Mouse (Mus musculus) lung, embryonic 14.5 days (tissue): ENCODE measurements around the gene 1700025G04Rik. TPM values are rescaled to one million over a fixed set of nuclear protein-coding genes. Genes with fewer than 3 reads are reported as not detected.

Experiments used
- ATAC-seq: fragments of 200-750 bp; cut with Nextera tagmentation; 2 replicates; pipeline ENCODE4 v1.8.0; 2017; ENCODE audit warnings: mild to moderate bottlenecking, moderate TSS enrichment, moderate library complexity; ENCODE audit not compliant: insufficient read depth
- DNase-seq: peaks from one replicate; pipeline ENCODE4 v3.0.0-alpha.2; 2015
- H3K27ac ChIP-seq: fragments of 300-500 bp; sonication (generic); 2 replicates; pipeline ENCODE4 v1.5.1; 2014; ENCODE audit warnings: low read depth, mild to moderate bottlenecking, moderate library complexity
- H3K27me3 ChIP-seq: fragments of 300-500 bp; sonication (generic); 2 replicates; pipeline ENCODE4 v1.6.1; 2014; ENCODE audit warnings: low read length, control low read depth; ENCODE audit not compliant: insufficient read depth
- H3K36me3 ChIP-seq: fragments of 300-500 bp; sonication (generic); 2 replicates; pipeline ENCODE4 v1.6.1; 2014; ENCODE audit warnings: control low read depth; ENCODE audit not compliant: insufficient read depth
- H3K4me1 ChIP-seq: fragments of 300-500 bp; sonication (generic); 2 replicates; pipeline ENCODE4 v1.6.1; 2014; ENCODE audit warnings: antibody characterized with exemption, control low read depth; ENCODE audit not compliant: insufficient read depth
- H3K4me2 ChIP-seq: fragments of 300-500 bp; sonication (generic); 2 replicates; pipeline ENCODE4 v1.6.1; 2014; ENCODE audit warnings: mild to moderate bottlenecking
- H3K4me3 ChIP-seq: fragments of 300-500 bp; sonication (generic); 2 replicates; pipeline ENCODE4 v1.5.1; 2014; ENCODE audit warnings: low read depth, low read length
- H3K9ac ChIP-seq: fragments of 300-500 bp; sonication (generic); 2 replicates; pipeline ENCODE4 v1.6.1; 2014
- H3K9me3 ChIP-seq: fragments of 300-500 bp; sonication (generic); 2 replicates; pipeline ENCODE4 v1.6.1; 2016; ENCODE audit warnings: low read depth, low read length, control low read depth
- CTCF ChIP-seq: IDR thresholded peaks from 2 replicates; pipeline ENCODE4 v1.5.1; 2016; ENCODE audit warnings: antibody characterized with exemption, low read depth
- WGBS: fragments of 180-500 bp; shearing (Covaris S2); extraction: QIAGEN DNeasy Blood & Tissue Kit; methylation state at CpG from one replicate; pipeline ENCODE4 v1.1.7; 2014; 5-methylcytosine and 5-hydroxymethylcytosine counted together
- polyA plus RNA-seq: library from polyadenylated mRNA; unstranded; fragments of >200 nt; fragmentation: Nextera tagmentation; extraction: Ambion mirVana; gene quantifications from 2 replicates; pipeline ENCODE4 v1.2.1, GENCODE M21; 2014

Gene 1700025G04Rik
- polyA plus RNA-seq, 1 experiment from 2014 or later = 27.4 TPM

GRCm38 (mm10) chr1:151914494-151914893, 175.4 kb downstream of the 1700025G04Rik start:
- 89% methylated on average over 9 of the region's 9 CpGs for WGBS
- no peaks in the 10 kb centered on the region for H3K4me1 ChIP-seq
- ATAC-seq (no peak), DNase-seq (no peak)
- no peak overlapping the region for H3K4me2 ChIP-seq
- no peaks in the 10 kb centered on the region for H3K27me3 ChIP-seq
- H3K36me3 ChIP-seq = no peaks in the 10 kb centered on the region
- H3K4me3 ChIP-seq = no peak overlapping the region
- no peak overlapping the region for H3K27ac ChIP-seq
- H3K9ac ChIP-seq = no peak overlapping the region
- no peaks in the 10 kb centered on the region for H3K9me3 ChIP-seq
- no peak for TF ChIP-seq CTCF

DNA sequence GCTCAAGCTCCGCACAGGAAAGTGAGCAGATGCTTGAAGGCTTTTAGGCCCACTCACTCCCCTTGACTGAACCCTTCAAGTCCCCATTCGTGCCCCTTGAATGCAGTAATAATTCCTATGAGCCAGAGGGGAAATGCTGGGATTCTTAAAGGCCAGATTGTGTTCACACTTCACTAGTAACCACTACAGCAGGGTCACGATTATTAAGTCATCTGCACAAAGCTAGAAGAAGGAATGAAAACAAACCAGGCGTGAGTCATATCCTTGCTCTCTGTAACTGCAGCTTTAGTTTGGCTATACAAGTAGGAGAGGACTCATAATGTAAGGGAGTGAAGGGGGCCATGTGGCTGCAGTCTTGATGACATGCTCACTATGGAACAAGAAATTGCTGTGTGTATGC, 182.9 kb downstream of the 1700025G04Rik start:
- Histone ChIP-seq H3K4me1 (no peaks in the 10 kb centered on the region), H3K9me3 (no peaks in the 10 kb centered on the region), H3K9ac (no peak overlapping the region), H3K27ac (no peak overlapping the region), H3K27me3 (no peaks in the 10 kb centered on the region), H3K4me2 (no peak overlapping the region), H3K36me3 (no peaks in the 10 kb centered on the region), H3K4me3 (no peak overlapping the region)
- ATAC-seq (no peak), DNase-seq (no peak)
- WGBS = 58% methylated on average over 4 of the region's 4 CpGs
- TF ChIP-seq CTCF = no peak

DNA sequence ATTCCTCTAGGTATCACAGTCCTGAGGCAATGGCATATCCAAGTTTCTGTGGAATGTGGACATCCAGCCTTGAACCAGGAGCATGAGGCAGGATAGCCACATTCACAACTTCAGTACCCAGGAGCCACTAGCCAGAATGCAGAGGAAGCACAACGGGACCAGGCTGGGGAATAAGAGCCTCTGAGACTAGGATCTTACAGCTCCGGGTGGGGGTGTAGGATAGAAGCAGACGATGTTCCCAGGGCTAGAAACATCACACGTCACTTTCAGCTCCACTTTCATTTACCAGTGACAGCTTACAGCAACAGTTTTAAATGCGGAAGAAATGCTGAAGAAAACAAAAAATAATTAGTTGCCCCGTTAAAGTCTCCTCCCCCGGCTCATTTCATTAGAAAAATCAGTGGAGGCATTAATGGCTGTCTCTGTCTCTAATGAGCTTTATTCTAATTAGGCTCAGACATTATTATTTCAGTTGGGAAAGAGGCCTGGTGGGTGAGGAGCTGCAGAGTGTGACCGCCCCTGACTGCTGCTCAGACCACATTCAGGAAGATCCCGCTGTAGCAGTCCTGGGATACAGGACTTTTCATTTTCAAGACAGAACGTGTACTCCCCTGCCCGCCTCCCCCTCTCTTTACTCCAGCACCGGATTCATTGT, 189.1 kb downstream of the 1700025G04Rik start:
- DNase-seq (no peak), ATAC-seq (no peak)
- Histone ChIP-seq H3K4me3 (no peak overlapping the region), H3K4me2 (no peak overlapping the region), H3K9ac (no peak overlapping the region), H3K27me3 (no peaks in the 10 kb centered on the region), H3K27ac (no peak overlapping the region), H3K4me1 (no peaks in the 10 kb centered on the region), H3K9me3 (no peaks in the 10 kb centered on the region), H3K36me3 (no peaks in the 10 kb centered on the region)
- TF ChIP-seq CTCF = no peak
- 75% methylated on average over 12 of the region's 12 CpGs for WGBS

DNA sequence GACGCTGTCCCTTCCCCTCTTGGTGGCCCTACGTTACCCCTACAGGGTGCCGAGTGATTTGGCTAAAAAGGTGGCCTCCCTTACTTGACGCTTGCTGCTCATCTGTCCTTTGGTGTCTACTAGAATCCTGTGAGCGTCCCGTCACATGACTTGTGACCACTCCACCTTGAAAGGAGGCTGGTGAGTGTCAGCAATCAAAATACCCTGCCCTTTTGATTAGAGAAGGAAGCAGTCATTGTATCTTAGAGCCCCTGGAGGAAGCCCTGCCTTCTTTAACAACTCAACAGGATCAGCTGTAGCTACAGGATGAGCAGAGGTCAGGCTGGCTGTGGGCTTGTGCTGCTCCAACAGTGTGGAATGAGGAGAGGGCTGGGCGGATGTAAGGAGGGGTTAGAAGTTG, 190.0 kb downstream of the 1700025G04Rik start:
- H3K9me3 ChIP-seq = no peaks in the 10 kb centered on the region
- 77% methylated on average over 7 of the region's 7 CpGs for WGBS
- no peaks in the 10 kb centered on the region for H3K27me3 ChIP-seq

GRCm38 (mm10) chr1:151895406-151895805, 194.5 kb downstream of the 1700025G04Rik start:
- H3K27me3 ChIP-seq = no peaks in the 10 kb centered on the region
- no peak overlapping the region for H3K27ac ChIP-seq
- TF ChIP-seq CTCF = no peak
- WGBS = 52% methylated on average over 4 of the region's 4 CpGs
- peaks cover 9% of the 10 kb centered on the region; the same call in 1 of the 2 replicates for H3K4me1 ChIP-seq
- H3K9ac ChIP-seq = no peak overlapping the region
- no peak for ATAC-seq
- no peaks in the 10 kb centered on the region for H3K9me3 ChIP-seq
- no peak overlapping the region for H3K4me3 ChIP-seq
- no peaks in the 10 kb centered on the region for H3K36me3 ChIP-seq
- no peak overlapping the region for H3K4me2 ChIP-seq
- DNase-seq = no peak

More for the DNA sequence above, 190.0 kb downstream of the 1700025G04Rik start:
- no peak for TF ChIP-seq CTCF
- H3K36me3 ChIP-seq = no peaks in the 10 kb centered on the region
- no peak overlapping the region for H3K4me3 ChIP-seq
- H3K4me1 ChIP-seq = no peaks in the 10 kb centered on the region
- H3K27ac ChIP-seq = no peak overlapping the region
- no peak overlapping the region for H3K9ac ChIP-seq
- no peak overlapping the region for H3K4me2 ChIP-seq
- ATAC-seq = no peak
- no peak for DNase-seq

GRCm38 (mm10) chr1:151893976-151894375, 195.9 kb downstream of the 1700025G04Rik start:
- TF ChIP-seq CTCF = no peak
- ATAC-seq = no peak
- H3K9ac ChIP-seq = no peak overlapping the region

DNA sequence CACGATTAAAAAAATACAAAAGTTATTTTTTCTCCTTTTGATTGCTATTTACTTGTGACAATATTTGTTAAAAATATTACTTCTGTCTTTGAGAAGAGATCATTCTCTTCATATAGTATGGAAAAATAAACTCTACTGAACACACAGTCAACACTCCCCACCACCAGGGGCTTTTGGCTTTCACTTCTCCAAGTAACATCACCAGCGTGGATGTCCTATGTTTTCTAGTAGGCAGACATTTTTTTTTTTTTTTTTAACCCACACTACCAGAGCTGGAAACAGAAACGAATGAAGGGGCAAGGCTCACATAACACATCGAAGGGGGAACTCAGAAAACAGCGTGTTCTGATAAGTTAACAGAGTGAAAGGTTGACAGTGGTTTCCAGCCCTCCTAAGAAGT, 197.9 kb downstream of the 1700025G04Rik start:
- 54% methylated on average over 5 of the region's 5 CpGs for WGBS
- H3K4me1 ChIP-seq = peaks cover 24% of the 10 kb centered on the region
- no peak for ATAC-seq

More at GRCm38 (mm10) chr1:151893976-151894375, 195.9 kb downstream of the 1700025G04Rik start:
- Histone ChIP-seq H3K4me1 (peaks cover 15% of the 10 kb centered on the region; the same call in 1 of the 2 replicates), H3K27me3 (no peaks in the 10 kb centered on the region), H3K36me3 (no peaks in the 10 kb centered on the region), H3K4me3 (no peak overlapping the region), H3K4me2 (no peak overlapping the region), H3K27ac (no peak overlapping the region), H3K9me3 (no peaks in the 10 kb centered on the region)
- WGBS = 67% methylated on average over 5 of the region's 5 CpGs
- DNase-seq = peak; percentile 19

More for the DNA sequence above, 197.9 kb downstream of the 1700025G04Rik start:
- Histone ChIP-seq H3K9ac (no peak overlapping the region), H3K4me2 (no peak overlapping the region), H3K36me3 (no peaks in the 10 kb centered on the region), H3K9me3 (no peaks in the 10 kb centered on the region), H3K27ac (peak overlapping the region; percentile 91), H3K4me3 (no peak overlapping the region), H3K27me3 (no peaks in the 10 kb centered on the region)
- peak; percentile 25; the same call in 1 of the 2 replicates for TF ChIP-seq CTCF
- DNase-seq = peak; percentile 52
